Mouse (Mus musculus): ENCODE results near the gene Gm10668.
"Not testable (repeated sequence)": the region's sequence is repeated elsewhere in the genome, so short reads cannot be mapped to it uniquely, and the experiment has no call there.

The Gm10668 gene

GRCm38 (mm10) chr7:20730524-20730923 lies at the start of gene Gm10668:
Gene Gm10668 (minus strand): TSS chr7:20730624.
- DNase-seq (ENCODE audit: low read depth) = not testable (repeated sequence)

- not testable (repeated sequence) for DNase-seq (ENCODE audit: low read depth)
These were observed 40.5 kb upstream of the Gm10668 start, which contains the start of gene Vmn1r112 for GRCm38 (mm10) chr7:20770885-20771284. Gene Vmn1r112 (plus strand): TSS chr7:20771185.

GRCm38 (mm10) chr7:20703116-20703515 lies 27.3 kb downstream of the Gm10668 start, which contains the start of gene Vmn1r111:
Gene Vmn1r111 (minus strand): TSS chr7:20703216.
- DNase-seq (ENCODE audit: low read depth) = not testable (repeated sequence)
